7 mouse cellular contexts compared by ENCODE assay signal in genomic region chr2:73385641-73386355, GRCm38 (mm10). TPM values are rescaled to one million over a fixed set of nuclear protein-coding genes. Genes with fewer than 3 reads are reported as not detected.
DNase-seq lines count a peak whose midpoint lies in the region; ATAC-seq and TF ChIP-seq lines count a peak whose summit lies in the region.

No protein-coding gene starts in this region.

- peak overlapping the region; percentile 82 for H3K27ac ChIP-seq in heart, embryonic 15.5 days
- peak overlapping the region; percentile 88 for H3K27ac ChIP-seq in liver, embryonic 13.5 days
- H3K27ac ChIP-seq in stomach, embryonic 14.5 days (ENCODE audit: low read length), result 0 out of 2 replicates have a peak overlapping the region, but pooled peaks have one; percentile 6

- H3K36me3 ChIP-seq in heart, embryonic 15.5 days, result no peaks in the 10 kb centered on the region
- peaks cover 15% of the 10 kb centered on the region for H3K36me3 ChIP-seq in liver, embryonic 13.5 days
- no peaks in the 10 kb centered on the region for H3K36me3 ChIP-seq in stomach, embryonic 14.5 days (ENCODE audit: control insufficient read depth, insufficient read depth, low read length)

- no peaks in the 10 kb centered on the region for H3K27me3 ChIP-seq in heart, embryonic 15.5 days
- H3K27me3 ChIP-seq in liver, embryonic 13.5 days, result 0 out of 2 replicates have a peak, but pooled peaks cover 2% of the 10 kb centered on the region
- no peaks in the 10 kb centered on the region for H3K27me3 ChIP-seq in stomach, embryonic 14.5 days (ENCODE audit: control insufficient read depth, insufficient read depth, low read length)

- H3K4me3 ChIP-seq in lung, adult 2 months (replicated peaks; ENCODE audit: extremely low read depth, low read depth, low read length), result peak overlapping the region; percentile 86
- peak overlapping the region; percentile 85 for H3K4me3 ChIP-seq in heart, embryonic 15.5 days
- H3K4me3 ChIP-seq in liver, embryonic 13.5 days (replicated peaks), result peak overlapping the region; percentile 79
- H3K4me3 ChIP-seq in stomach, embryonic 14.5 days (ENCODE audit: low read depth, low read length), result peak overlapping the region; percentile 65

- TF ChIP-seq CTCF in lung, adult 2 months (IDR thresholded peaks at IDR 0.05; ENCODE audit: insufficient read depth, low read length), result no peak

- H3K4me2 ChIP-seq in heart, embryonic 15.5 days, result peak overlapping the region; percentile 98
- peak overlapping the region; percentile 99 for H3K4me2 ChIP-seq in liver, embryonic 13.5 days
- H3K4me2 ChIP-seq in stomach, embryonic 14.5 days (replicated peaks; ENCODE audit: low read depth, low read length), result peak overlapping the region; percentile 99

- no peak; the same call in 1 of the 2 replicates for ATAC-seq in heart, embryonic 15.5 days (replicated peaks; ENCODE audit: insufficient number of reproducible peaks, insufficient read depth, low FRiP score, low read depth)
- peak; percentile 22 for ATAC-seq in liver, embryonic 13.5 days (ENCODE audit: low read depth)
- no peak for ATAC-seq in stomach, embryonic 14.5 days (ENCODE audit: insufficient number of reproducible peaks, insufficient read depth, low FRiP score, low read depth)

- no peaks in the 10 kb centered on the region; the same call in 1 of the 2 replicates for H3K4me1 ChIP-seq in lung, adult 2 months (ENCODE audit: control insufficient read depth, insufficient read depth, low read length)
- peaks cover 8% of the 10 kb centered on the region for H3K4me1 ChIP-seq in heart, embryonic 15.5 days (replicated peaks)
- H3K4me1 ChIP-seq in liver, embryonic 13.5 days (replicated peaks), result peaks cover 28% of the 10 kb centered on the region
- 0 out of 2 replicates have a peak, but pooled peaks cover 3% of the 10 kb centered on the region for H3K4me1 ChIP-seq in stomach, embryonic 14.5 days (ENCODE audit: control insufficient read depth, insufficient read depth, low read length)

- H3K9me3 ChIP-seq in heart, embryonic 15.5 days (replicated peaks), result no peaks in the 10 kb centered on the region
- H3K9me3 ChIP-seq in liver, embryonic 13.5 days (replicated peaks), result no peaks in the 10 kb centered on the region
- H3K9me3 ChIP-seq in stomach, embryonic 14.5 days (ENCODE audit: control insufficient read depth, low read depth, low read length), result no peaks in the 10 kb centered on the region

- 2% methylated on average over 29 of the region's 29 CpGs for WGBS in lung, adult 2 months
- 1% methylated on average over 29 of the region's 29 CpGs for WGBS in heart, embryonic 15.5 days
- WGBS in liver, embryonic 13.5 days (ENCODE audit: insufficient replicate concordance), result 2% methylated on average over 29 of the region's 29 CpGs
- 2% methylated on average over 29 of the region's 29 CpGs for WGBS in stomach, embryonic 14.5 days

- DNase-seq in lung, adult 2 months, result no peak
- no peak for DNase-seq in lung, adult 18-20 months
- DNase-seq in c-Kit-positive CD71-positive TER-119-negative erythroid progenitor cells, embryonic 14.5 days (ENCODE audit: low read depth), result peak; percentile 27
- DNase-seq in liver, embryonic 13.5 days, result peak; percentile 52
- DNase-seq in ovary, postnatal 10 days (ENCODE audit: low spot score), result no peak

- no peak for TF ChIP-seq POLR2A in lung, adult 2 months (IDR thresholded peaks at IDR 0.05; ENCODE audit: borderline replicate concordance, extremely low read depth, low read depth, low read length)

- H3K9ac ChIP-seq in heart, embryonic 15.5 days, result peak overlapping the region; percentile 71
- peak overlapping the region; percentile 82 for H3K9ac ChIP-seq in liver, embryonic 13.5 days
- peak overlapping the region; percentile 46 for H3K9ac ChIP-seq in stomach, embryonic 14.5 days (replicated peaks; ENCODE audit: low read depth, low read length)

RNA-seq across cellular contexts. Expression of gene Gpr155, which starts 0.6 kb away (rescaled TPM):
- polyA plus RNA-seq in lung, adult 2 months (2012; rRNA removed), result 16.4 and 20.8 TPM in 2 replicates
- polyA plus RNA-seq in heart, embryonic 15.5 days (2015; fragmentation: Nextera tagmentation; extraction: Ambion mirVana), result 4.7 and 6.2 TPM in 2 replicates
- 8.3 and 8.9 TPM in 2 replicates for polyA plus RNA-seq in liver, embryonic 13.5 days (2015; fragmentation: Nextera tagmentation; extraction: Ambion mirVana)
- 3.9 and 4.3 TPM in 2 replicates for polyA plus RNA-seq in stomach, embryonic 14.5 days (2014; fragmentation: Nextera tagmentation; extraction: Ambion mirVana)

Comparison
In these comparisons a context has a peak if more than half of its experiments do, and no peak if none do; other contexts are left out.
1. DNase-seq: peak in c-Kit-positive CD71-positive TER-119-negative erythroid progenitor cells, embryonic 14.5 days (single experiment) and liver, embryonic 13.5 days (single experiment); none in lung, adult 2 months (single experiment), lung, adult 18-20 months (0 of 2) and ovary, postnatal 10 days (single experiment).
2. H3K27ac ChIP-seq: peak in every context shown above with its lines; median percentile 88 in liver, embryonic 13.5 days; 82 in heart, embryonic 15.5 days; 6 in stomach, embryonic 14.5 days.
3. Peak in every context shown above with its lines, with median percentiles within 50 percentile points of each other: H3K4me3 ChIP-seq, H3K4me2 ChIP-seq and H3K9ac ChIP-seq.